Mouse (Mus musculus): ENCODE data around the gene Mapk11. TPM values are rescaled to one million over a fixed set of nuclear protein-coding genes. Genes with fewer than 3 reads are reported as not detected.

Mapk11 gene
- 7.5 and 9.3 TPM in 2 replicates for polyA plus RNA-seq (2015; fragmentation: Nextera tagmentation; extraction: Ambion mirVana)

DNA sequence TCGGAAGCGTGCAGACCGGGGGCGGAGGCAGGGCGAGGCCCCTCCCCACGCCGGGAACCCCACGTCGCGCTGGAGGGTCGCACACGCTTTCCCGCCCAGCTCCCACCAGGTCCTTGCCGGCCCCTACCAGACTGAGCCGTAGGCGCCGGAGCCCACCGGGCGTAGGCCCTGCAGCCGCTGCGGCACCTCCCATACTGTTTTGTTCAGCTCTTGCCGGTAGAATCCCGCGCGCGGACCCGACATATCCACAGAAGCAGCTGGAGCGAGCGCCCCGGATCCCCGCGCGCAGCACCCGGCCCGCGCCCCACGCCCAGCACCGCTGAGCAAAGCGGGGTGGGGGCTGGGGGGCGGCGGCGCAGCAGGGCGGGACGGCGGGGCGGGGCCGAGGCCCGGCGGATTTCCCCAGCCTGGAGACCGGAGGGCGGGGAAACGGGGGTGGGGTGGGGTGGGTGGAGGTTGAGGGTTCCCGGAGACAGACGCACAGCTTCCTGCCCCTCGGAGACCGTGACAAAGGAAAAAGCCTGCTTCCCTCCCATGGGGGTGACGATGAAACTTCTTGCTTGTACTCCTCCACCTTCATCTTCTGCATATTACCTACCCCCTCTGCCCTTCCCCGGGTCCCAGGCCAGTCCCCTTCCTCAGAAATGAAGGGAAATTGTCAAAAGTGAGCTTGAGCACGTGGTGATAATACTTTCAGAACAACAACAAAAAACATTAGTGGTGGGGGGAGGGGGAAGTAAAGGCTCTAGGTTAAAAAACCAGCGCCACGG lies at the start of gene Mapk11:
Gene Mapk11 (minus strand): TSS at position 358 of the 770 bp plus-strand sequence.
- H3K9me3 ChIP-seq (replicated peaks; ENCODE audit: low read length) = no peaks in the 10 kb centered on the region
- H3K4me3 ChIP-seq (replicated peaks; ENCODE audit: low read depth, low read length) = peak within 1 kb of the TSS; percentile 47
- peaks cover 5% of the 10 kb centered on the region; the same call in 1 of the 2 replicates for H3K36me3 ChIP-seq (ENCODE audit: insufficient read depth, low read length)
- peaks cover 28% of the 10 kb centered on the region for H3K4me1 ChIP-seq (replicated peaks; ENCODE audit: insufficient read depth, low read length)
- H3K27me3 ChIP-seq (ENCODE audit: insufficient read depth, low read length) = peaks cover 5% of the 10 kb centered on the region; the same call in 1 of the 2 replicates
- peak; percentile 12; the same call in 1 of the 2 replicates for ATAC-seq (replicated peaks; ENCODE audit: low FRiP score, low read depth)
- peak; percentile 73 for DNase-seq (ENCODE audit: low spot score)
- no peak for TF ChIP-seq CTCF (IDR thresholded peaks at IDR 0.05; ENCODE audit: low read depth)
- under 1% methylated on average over 56 of the region's 61 CpGs for WGBS
- peak within 1 kb of the TSS; percentile 89 for H3K4me2 ChIP-seq (ENCODE audit: low read length)
- peak within 1 kb of the TSS; percentile 64 for H3K9ac ChIP-seq (ENCODE audit: low read depth, low read length)
- H3K27ac ChIP-seq = no peak within 1 kb of the TSS

DNA sequence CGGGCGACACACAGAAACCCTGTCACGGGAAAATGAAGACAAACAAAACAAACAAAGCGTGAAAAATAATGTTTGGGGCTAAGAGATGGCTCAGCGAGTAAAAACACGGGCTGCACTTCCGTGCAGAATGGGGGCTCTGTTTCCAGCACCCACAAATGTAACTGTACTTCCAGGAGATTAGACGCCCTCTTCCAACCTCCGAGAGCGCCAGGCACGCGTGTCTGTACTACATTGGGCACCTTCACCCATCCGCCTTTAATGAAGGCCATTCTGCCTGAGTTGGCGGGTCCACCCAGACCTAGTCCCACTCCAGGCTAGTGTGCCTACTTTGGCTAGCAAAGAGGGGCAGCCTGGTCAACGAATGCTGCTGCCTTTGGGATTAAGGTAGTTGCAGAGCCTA lies 47.6 kb upstream of the Mapk11 start:
- ATAC-seq (replicated peaks; ENCODE audit: low FRiP score, low read depth) = no peak
- H3K9ac ChIP-seq (ENCODE audit: low read depth, low read length) = peak overlapping the region; percentile 99
- 68% methylated on average over 15 of the region's 15 CpGs for WGBS
- peak overlapping the region; percentile 71 for H3K4me2 ChIP-seq (ENCODE audit: low read length)
- no peaks in the 10 kb centered on the region for H3K9me3 ChIP-seq (replicated peaks; ENCODE audit: low read length)
- peaks cover 10% of the 10 kb centered on the region for H3K4me1 ChIP-seq (replicated peaks; ENCODE audit: insufficient read depth, low read length)
- no peaks in the 10 kb centered on the region for H3K36me3 ChIP-seq (ENCODE audit: insufficient read depth, low read length)
- H3K4me3 ChIP-seq (replicated peaks; ENCODE audit: low read depth, low read length) = peak overlapping the region; percentile 91
- H3K27me3 ChIP-seq (ENCODE audit: insufficient read depth, low read length) = no peaks in the 10 kb centered on the region
- TF ChIP-seq CTCF (IDR thresholded peaks at IDR 0.05; ENCODE audit: low read depth) = no peak
- H3K27ac ChIP-seq = peak overlapping the region; percentile 100
- no peak for DNase-seq (ENCODE audit: low spot score)

DNA sequence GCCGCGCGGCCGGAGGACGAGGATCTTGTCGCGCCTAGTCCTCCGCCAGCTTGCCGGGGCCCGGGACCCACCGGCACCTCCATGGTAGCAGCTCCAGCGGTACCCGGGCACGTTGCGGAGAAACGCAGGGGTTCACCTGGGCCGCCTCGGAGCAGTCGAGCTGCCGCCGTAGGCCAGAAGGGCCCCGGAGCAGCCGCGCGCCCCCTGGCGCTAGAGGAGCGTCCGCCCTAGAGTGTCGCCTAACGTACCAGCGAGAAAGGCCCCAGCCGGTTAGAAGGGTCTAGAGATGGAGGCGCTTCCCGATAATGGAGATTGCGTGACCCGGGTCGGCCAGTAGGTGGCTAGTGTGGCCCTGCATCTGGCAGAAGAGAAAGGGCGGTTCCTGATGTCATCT lies 46.9 kb upstream of the Mapk11 start, which contains the start of gene Dennd6b:
Gene Dennd6b (minus strand): TSS at position 184 of the 394 bp plus-strand sequence.
- Histone ChIP-seq H3K27me3 (ENCODE audit: insufficient read depth, low read length) (no peaks in the 10 kb centered on the region), H3K4me2 (ENCODE audit: low read length) (peak within 1 kb of the TSS; percentile 71), H3K36me3 (ENCODE audit: insufficient read depth, low read length) (no peaks in the 10 kb centered on the region), H3K4me3 (replicated peaks; ENCODE audit: low read depth, low read length) (peak within 1 kb of the TSS; percentile 91), H3K9me3 (replicated peaks; ENCODE audit: low read length) (no peaks in the 10 kb centered on the region), H3K9ac (ENCODE audit: low read depth, low read length) (peak within 1 kb of the TSS; percentile 99), H3K4me1 (replicated peaks; ENCODE audit: insufficient read depth, low read length) (peaks cover 10% of the 10 kb centered on the region), H3K27ac (peak within 1 kb of the TSS; percentile 100)
- under 1% methylated on average over 38 of the region's 38 CpGs for WGBS
- peak; percentile 98 for ATAC-seq (replicated peaks; ENCODE audit: low FRiP score, low read depth)
- peak; percentile 99 for DNase-seq (ENCODE audit: low spot score)
- peak; percentile 96 for TF ChIP-seq CTCF (IDR thresholded peaks at IDR 0.05; ENCODE audit: low read depth)

DNA sequence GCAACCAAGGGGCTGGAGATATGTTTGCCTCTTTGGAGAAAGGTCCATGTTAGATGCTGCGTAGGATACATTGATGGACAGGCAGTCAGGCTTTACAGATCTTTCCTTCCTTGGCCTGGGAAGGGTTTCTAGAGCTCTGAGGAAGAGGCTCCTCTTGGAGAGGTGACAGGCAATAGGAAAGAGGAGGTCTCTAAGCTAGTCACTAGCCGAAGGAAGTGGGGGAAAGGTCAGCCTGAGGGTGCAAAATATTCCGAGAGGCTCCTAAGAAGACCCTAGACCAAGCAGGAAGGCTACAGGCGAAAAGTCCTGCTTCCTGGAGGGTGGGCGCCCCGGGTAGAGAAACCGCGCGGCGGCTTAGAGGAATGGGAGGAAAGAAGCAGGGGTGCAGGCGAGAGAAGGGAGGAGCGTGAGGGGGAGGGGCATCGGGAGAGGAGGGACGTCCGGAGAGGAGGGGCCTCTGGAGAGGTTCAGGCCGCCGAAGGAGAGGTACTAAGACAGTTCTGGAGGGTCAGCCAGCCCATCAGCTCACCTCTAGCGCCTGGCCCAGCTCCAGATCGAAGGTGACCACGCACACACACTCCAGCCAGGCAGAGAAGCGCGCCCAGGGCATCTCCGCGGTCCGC lies 46.4 kb upstream of the Mapk11 start:
- ATAC-seq (replicated peaks; ENCODE audit: low FRiP score, low read depth) (peak; percentile 93), DNase-seq (ENCODE audit: low spot score) (peak; percentile 98)
- H3K4me2 ChIP-seq (ENCODE audit: low read length) = peak overlapping the region; percentile 71
- H3K9me3 ChIP-seq (replicated peaks; ENCODE audit: low read length) = no peaks in the 10 kb centered on the region
- under 1% methylated on average over 24 of the region's 25 CpGs for WGBS
- peak overlapping the region; percentile 99 for H3K9ac ChIP-seq (ENCODE audit: low read depth, low read length)
- H3K4me3 ChIP-seq (replicated peaks; ENCODE audit: low read depth, low read length) = peak overlapping the region; percentile 91
- TF ChIP-seq CTCF (IDR thresholded peaks at IDR 0.05; ENCODE audit: low read depth) = no peak
- H3K27ac ChIP-seq = peak overlapping the region; percentile 100
- no peaks in the 10 kb centered on the region for H3K36me3 ChIP-seq (ENCODE audit: insufficient read depth, low read length)
- peaks cover 10% of the 10 kb centered on the region for H3K4me1 ChIP-seq (replicated peaks; ENCODE audit: insufficient read depth, low read length)
- H3K27me3 ChIP-seq (ENCODE audit: insufficient read depth, low read length) = no peaks in the 10 kb centered on the region

DNA sequence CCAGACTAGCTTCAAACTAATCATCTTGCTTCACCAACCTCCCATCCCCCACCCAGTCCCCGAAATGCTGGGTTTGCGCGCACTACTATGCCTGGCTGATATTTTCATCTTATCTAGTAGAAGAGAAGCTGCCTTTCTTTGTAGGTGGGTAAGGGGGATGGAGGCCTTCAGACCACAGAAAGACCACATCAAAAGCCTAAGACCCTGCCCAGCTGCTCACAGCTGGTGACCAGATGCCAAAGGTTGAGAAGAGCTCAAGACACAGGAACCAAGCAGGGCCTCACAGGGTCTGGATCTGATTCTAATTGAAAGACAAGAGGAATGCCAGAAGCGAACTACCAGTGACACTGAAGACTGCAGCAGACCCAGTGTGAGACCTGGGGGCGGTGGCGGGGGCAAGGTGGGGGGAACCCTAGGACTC lies 45.8 kb upstream of the Mapk11 start:
- no peak for ATAC-seq (replicated peaks; ENCODE audit: low FRiP score, low read depth)
- peak overlapping the region; percentile 99 for H3K9ac ChIP-seq (ENCODE audit: low read depth, low read length)
- no peak for TF ChIP-seq CTCF (IDR thresholded peaks at IDR 0.05; ENCODE audit: low read depth)
- 0 out of 2 replicates have a peak, but pooled peaks cover 1% of the 10 kb centered on the region for H3K36me3 ChIP-seq (ENCODE audit: insufficient read depth, low read length)
- peak overlapping the region; percentile 71 for H3K4me2 ChIP-seq (ENCODE audit: low read length)
- H3K27ac ChIP-seq = peak overlapping the region; percentile 100
- no peaks in the 10 kb centered on the region for H3K27me3 ChIP-seq (ENCODE audit: insufficient read depth, low read length)
- no peak for DNase-seq (ENCODE audit: low spot score)
- peak overlapping the region; percentile 91 for H3K4me3 ChIP-seq (replicated peaks; ENCODE audit: low read depth, low read length)
- H3K4me1 ChIP-seq (replicated peaks; ENCODE audit: insufficient read depth, low read length) = peaks cover 10% of the 10 kb centered on the region
- no peaks in the 10 kb centered on the region for H3K9me3 ChIP-seq (replicated peaks; ENCODE audit: low read length)
- WGBS = 44% methylated on average over 6 of the region's 6 CpGs

DNA sequence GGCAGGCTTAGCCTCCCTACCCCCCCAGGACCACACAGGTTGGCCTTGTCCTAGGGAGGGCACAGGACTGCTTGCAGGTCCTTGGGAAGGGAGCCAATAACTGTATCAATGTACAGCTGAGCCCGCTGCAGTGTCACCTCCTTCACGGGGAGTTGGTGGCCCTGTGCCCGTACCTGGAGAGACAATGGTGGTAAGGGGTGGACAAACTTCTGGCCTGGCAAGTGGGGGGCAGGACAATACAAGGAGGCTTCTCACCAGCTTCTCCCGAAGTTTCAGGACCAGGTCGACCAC lies 35.5 kb upstream of the Mapk11 start:
- Histone ChIP-seq H3K4me2 (ENCODE audit: low read length) (no peak overlapping the region), H3K4me1 (replicated peaks; ENCODE audit: insufficient read depth, low read length) (peaks cover 12% of the 10 kb centered on the region), H3K27ac (no peak overlapping the region), H3K4me3 (replicated peaks; ENCODE audit: low read depth, low read length) (no peak overlapping the region), H3K36me3 (ENCODE audit: insufficient read depth, low read length) (no peaks in the 10 kb centered on the region), H3K9me3 (replicated peaks; ENCODE audit: low read length) (no peaks in the 10 kb centered on the region), H3K9ac (ENCODE audit: low read depth, low read length) (no peak overlapping the region), H3K27me3 (ENCODE audit: insufficient read depth, low read length) (no peaks in the 10 kb centered on the region)
- no peak for ATAC-seq (replicated peaks; ENCODE audit: low FRiP score, low read depth)
- WGBS = 88% methylated on average over 5 of the region's 5 CpGs
- TF ChIP-seq CTCF (IDR thresholded peaks at IDR 0.05; ENCODE audit: low read depth) = no peak
- no peak for DNase-seq (ENCODE audit: low spot score)

Measured in kidney, postnatal 0 days (tissue).